Mouse (Mus musculus) ES-E14 (cell line): Measurements from ENCODE around the gene Cpa4.

Source experiments
- CHD2 ChIP-seq: IDR thresholded peaks from 2 replicates; pipeline ENCODE4 v1.6.1; 2014; ENCODE audit warnings: mild to moderate bottlenecking, low read depth, low read length, inconsistent platforms
- MAFK ChIP-seq: IDR thresholded peaks from 2 replicates; pipeline ENCODE4 v1.6.1; 2014; ENCODE audit warnings: mild to moderate bottlenecking, low read depth, low read length, inconsistent platforms; ENCODE audit not compliant: insufficient read depth
- ZC3H11A ChIP-seq: IDR thresholded peaks from 2 replicates; pipeline ENCODE4 v1.6.1; 2012; ENCODE audit warnings: low read depth, mild to moderate bottlenecking, inconsistent platforms, low read length, borderline replicate concordance
- ZNF384 ChIP-seq: IDR thresholded peaks from 2 replicates; pipeline ENCODE4 v1.6.1; 2012; ENCODE audit warnings: low read depth, low read length, inconsistent platforms

- TF ChIP-seq MAFK (no peak), CHD2 (no peak), ZNF384 (no peak), ZC3H11A (no peak)
Measured at GRCm38 (mm10) chr6:30614251-30614650, 46.1 kb downstream of the Cpa4 start.
